12 mouse cellular contexts compared by ENCODE assay signal in the genomic region with DNA sequence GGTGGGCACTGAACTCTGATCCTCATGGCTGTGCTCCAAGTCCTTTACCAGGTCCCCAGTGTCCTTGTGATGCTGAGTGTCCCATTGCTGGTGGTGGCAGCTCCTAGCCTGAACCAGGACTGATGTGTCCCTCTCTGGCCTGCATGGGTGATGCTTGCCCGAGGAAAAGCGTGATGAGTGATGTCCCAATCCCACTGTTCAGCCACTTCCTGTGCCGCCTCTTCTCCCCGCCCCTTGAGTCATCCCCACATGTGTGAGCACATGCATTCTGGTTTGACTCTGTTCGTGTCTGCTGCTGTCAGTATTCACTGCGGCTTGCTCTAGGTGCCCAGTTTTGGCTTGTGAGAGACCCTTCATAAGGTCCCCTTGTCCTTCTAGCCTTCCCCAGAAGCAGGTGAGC. TPM values are rescaled to one million over a fixed set of nuclear protein-coding genes. Genes with fewer than 3 reads are reported as not detected.
A peak's percentile ranks its signal among the peaks of the same experiment; 100 is the strongest.
DNase-seq lines count a peak whose midpoint lies in the region; ATAC-seq and TF ChIP-seq lines count a peak whose summit lies in the region.
"Had no signal": no experiment of that assay in that cellular context is flagged by ENCODE, and none has a peak within 500 bp of the region (broad histone marks: within the 10 kb centered on the region; RNA-seq: fewer than 3 reads in every experiment).

No protein-coding gene starts in this region.

- H3K36me3 ChIP-seq in neural tube, embryonic 15.5 days: no peaks in the 10 kb centered on the region
- H3K36me3 ChIP-seq in forebrain, embryonic 14.5 days (ENCODE audit: control insufficient read depth, insufficient read depth, low read length): no peaks in the 10 kb centered on the region
- no peaks in the 10 kb centered on the region for H3K36me3 ChIP-seq in kidney, adult 2 months (ENCODE audit: control insufficient read depth, insufficient read depth, low read length)
- H3K36me3 ChIP-seq: limb, embryonic 13.5 days; neural tube, embryonic 13.5 days had no signal

- no peak for TF ChIP-seq CTCF in bone marrow macrophage, adult 2 months (IDR thresholded peaks at IDR 0.05; ENCODE audit: low read depth, low read length)
- TF ChIP-seq CTCF in kidney, adult 2 months (conservative IDR thresholded peaks at IDR 0.05; ENCODE audit: insufficient read depth, insufficient read length, low read depth, low read length): no peak

- H3K27ac ChIP-seq in bone marrow macrophage, adult 2 months (ENCODE audit: insufficient read depth, low read depth, low read length): peak overlapping the region; percentile 79
- H3K27ac ChIP-seq in neural tube, embryonic 15.5 days (replicated peaks): no peak overlapping the region
- H3K27ac ChIP-seq in forebrain, embryonic 14.5 days (ENCODE audit: low read depth, low read length): no peak overlapping the region
- no peak overlapping the region for H3K27ac ChIP-seq in kidney, adult 2 months (ENCODE audit: insufficient read depth, low read depth, low read length)
- H3K27ac ChIP-seq: hindbrain, embryonic 14.5 days; limb, embryonic 13.5 days; neural tube, embryonic 13.5 days had no signal

- H3K27me3 ChIP-seq in neural tube, embryonic 15.5 days (replicated peaks): no peaks in the 10 kb centered on the region
- no peaks in the 10 kb centered on the region for H3K27me3 ChIP-seq in forebrain, embryonic 14.5 days (replicated peaks; ENCODE audit: control insufficient read depth, insufficient read depth, low read length)
- H3K27me3 ChIP-seq in kidney, adult 2 months (replicated peaks; ENCODE audit: control insufficient read depth, insufficient read depth, low read length): no peaks in the 10 kb centered on the region
- H3K27me3 ChIP-seq: limb, embryonic 13.5 days; Patski had no signal

- no peak overlapping the region for H3K4me3 ChIP-seq in bone marrow macrophage, adult 2 months (ENCODE audit: insufficient read depth, low read length)
- H3K4me3 ChIP-seq in neural tube, embryonic 15.5 days (replicated peaks): no peak overlapping the region
- no peak overlapping the region for H3K4me3 ChIP-seq in forebrain, embryonic 14.5 days (ENCODE audit: low read depth, low read length)
- no peak overlapping the region for H3K4me3 ChIP-seq in kidney, adult 2 months (ENCODE audit: insufficient read depth, low read depth, low read length)
- H3K4me3 ChIP-seq: limb, embryonic 13.5 days; neural tube, embryonic 13.5 days had no signal

- no peak for TF ChIP-seq POLR2A in bone marrow macrophage, adult 2 months (IDR thresholded peaks at IDR 0.05; ENCODE audit: borderline replicate concordance, low read depth, low read length)
- TF ChIP-seq POLR2A in kidney, adult 2 months (IDR thresholded peaks at IDR 0.05; ENCODE audit: low read depth, low read length): no peak

- peak; percentile 30 for DNase-seq in gastrocnemius, adult 18-20 months (ENCODE audit: low spot score)
- DNase-seq in gastrocnemius, postnatal 25 days: no peak
- peak; percentile 88 for DNase-seq in 3T3-L1 (ENCODE audit: low read depth, low spot score)
- peak; percentile 74 for DNase-seq in lung, postnatal 36 days
- no peak for DNase-seq in forebrain, embryonic 14.5 days (ENCODE audit: low spot score)
- DNase-seq in kidney, adult 2 months: no peak

- WGBS in neural tube, embryonic 15.5 days: 85% methylated on average over 6 of the region's 6 CpGs
- 84% methylated on average over 6 of the region's 6 CpGs for WGBS in forebrain, embryonic 14.5 days
- WGBS in kidney, adult 2 months: 73% methylated on average over 6 of the region's 6 CpGs

- H3K4me2 ChIP-seq in neural tube, embryonic 15.5 days: no peak overlapping the region
- no peak overlapping the region for H3K4me2 ChIP-seq in forebrain, embryonic 14.5 days (ENCODE audit: low read length)
- H3K4me2 ChIP-seq: hindbrain, embryonic 14.5 days; limb, embryonic 13.5 days; neural tube, embryonic 13.5 days had no signal

- no peaks in the 10 kb centered on the region for H3K9me3 ChIP-seq in neural tube, embryonic 15.5 days (replicated peaks)
- H3K9me3 ChIP-seq in forebrain, embryonic 14.5 days (replicated peaks; ENCODE audit: control insufficient read depth, low read length): no peaks in the 10 kb centered on the region
- H3K9me3 ChIP-seq: limb, embryonic 13.5 days; neural tube, embryonic 13.5 days had no signal

- ATAC-seq in neural tube, embryonic 15.5 days (ENCODE audit: low FRiP score): no peak
- ATAC-seq in forebrain, embryonic 14.5 days: no peak
- ATAC-seq: Patski had no signal

- peaks cover 61% of the 10 kb centered on the region for H3K4me1 ChIP-seq in bone marrow macrophage, adult 2 months (ENCODE audit: control insufficient read depth, insufficient read depth, low read length)
- 0 out of 2 replicates have a peak, but pooled peaks cover 11% of the 10 kb centered on the region for H3K4me1 ChIP-seq in neural tube, embryonic 15.5 days
- H3K4me1 ChIP-seq in forebrain, embryonic 14.5 days (ENCODE audit: control insufficient read depth, insufficient read depth, low read length): no peaks in the 10 kb centered on the region
- H3K4me1 ChIP-seq in kidney, adult 2 months (ENCODE audit: control insufficient read depth, insufficient read depth, low read length): no peaks in the 10 kb centered on the region

- no peak overlapping the region for H3K9ac ChIP-seq in neural tube, embryonic 15.5 days (replicated peaks)
- no peak overlapping the region for H3K9ac ChIP-seq in forebrain, embryonic 14.5 days (ENCODE audit: low read length)
- H3K9ac ChIP-seq: hindbrain, embryonic 14.5 days; limb, embryonic 13.5 days; neural tube, embryonic 13.5 days had no signal

RNA-seq across cellular contexts. Expression of a gene that starts 12.4 kb away (rescaled TPM):
- total RNA-seq in gastrocnemius, adult 18-20 months (2021): under 1 TPM in 1 of 2 experiments, not detected in 1; 0.14 TPM
- total RNA-seq in gastrocnemius, postnatal 25 days (2021): under 1 TPM in 1 of 2 experiments, not detected in 1; 0.13 TPM
- not detected in 2 replicates for polyA plus RNA-seq in bone marrow macrophage, adult 2 months (2012; ENCODE audit: insufficient read depth, insufficient read length, missing spikeins)
- 0.36 and 0.41 TPM in 2 replicates for polyA plus RNA-seq in neural tube, embryonic 15.5 days (2015; fragmentation: Nextera tagmentation; extraction: Ambion mirVana)
- polyA plus RNA-seq in forebrain, embryonic 14.5 days (2014; fragmentation: Nextera tagmentation; extraction: Ambion mirVana): 0.05 TPM in 1 of 2 replicates, not detected in the other
- polyA plus RNA-seq in kidney, adult 2 months (2012; rRNA removed): 0.24 and 0.52 TPM in 2 replicates

RNA-seq across cellular contexts. Expression of a gene that starts 46.1 kb away (rescaled TPM):
- 10 to 100 TPM; 60.2 to 82.9 TPM for total RNA-seq in gastrocnemius, adult 18-20 months (2021)
- 100 to 1,000 TPM in 1 of 2 experiments, 10 to 100 TPM in 1; 74.0 to 104 TPM for total RNA-seq in gastrocnemius, postnatal 25 days (2021)
- polyA plus RNA-seq in bone marrow macrophage, adult 2 months (2012; ENCODE audit: insufficient read depth, insufficient read length, missing spikeins): not detected in 2 replicates
- 5.9 and 6.2 TPM in 2 replicates for polyA plus RNA-seq in neural tube, embryonic 15.5 days (2015; fragmentation: Nextera tagmentation; extraction: Ambion mirVana)
- polyA plus RNA-seq in forebrain, embryonic 14.5 days (2014; fragmentation: Nextera tagmentation; extraction: Ambion mirVana): 3.7 and 4.5 TPM in 2 replicates
- polyA plus RNA-seq in kidney, adult 2 months (2012; rRNA removed): 8.4 and 11.8 TPM in 2 replicates
- polyA plus RNA-seq: Patski had no signal

Comparison
In these comparisons a context has a peak if more than half of its experiments do, and no peak if none do; other contexts are left out.
1. DNase-seq: peak in gastrocnemius, adult 18-20 months (single experiment), 3T3-L1 (single experiment) and lung, postnatal 36 days (single experiment); none in gastrocnemius, postnatal 25 days (single experiment), forebrain, embryonic 14.5 days (single experiment) and kidney, adult 2 months (single experiment).